Mouse (Mus musculus) kidney, postnatal 10 days (tissue): ENCODE data around the gene Stat6.
A peak's percentile ranks its signal among the peaks of the same experiment; 100 is the strongest.

Experiments
- DNase-seq: peaks from one replicate; pipeline ENCODE4 v3.0.0; 2021; ENCODE audit warnings: mixed read lengths

Gene Stat6

GRCm38 (mm10) chr10:127615591-127615990, 27.2 kb upstream of the Stat6 start:
- DNase-seq, result no peak

DNA sequence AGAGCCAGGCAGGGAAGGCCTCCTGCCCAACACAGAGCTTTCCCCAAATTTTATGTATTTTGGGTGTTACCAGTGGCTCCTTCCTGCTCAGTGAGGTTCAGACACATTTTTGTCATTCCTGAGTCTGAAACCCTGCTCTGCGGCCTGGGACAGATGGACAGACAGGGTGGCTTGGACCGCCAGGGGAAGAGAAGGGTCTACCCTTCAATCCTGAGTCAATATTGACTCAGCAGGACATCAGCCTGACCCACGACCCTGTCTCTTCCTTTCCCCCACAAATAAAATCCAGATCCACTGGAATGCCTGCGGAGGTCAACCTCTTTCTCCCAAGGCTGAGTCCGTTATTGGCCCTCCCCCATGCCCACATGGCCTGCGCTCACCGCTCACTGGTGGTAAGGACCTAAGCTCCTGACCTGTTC, 26.5 kb upstream of the Stat6 start:
- DNase-seq, result no peak

DNA sequence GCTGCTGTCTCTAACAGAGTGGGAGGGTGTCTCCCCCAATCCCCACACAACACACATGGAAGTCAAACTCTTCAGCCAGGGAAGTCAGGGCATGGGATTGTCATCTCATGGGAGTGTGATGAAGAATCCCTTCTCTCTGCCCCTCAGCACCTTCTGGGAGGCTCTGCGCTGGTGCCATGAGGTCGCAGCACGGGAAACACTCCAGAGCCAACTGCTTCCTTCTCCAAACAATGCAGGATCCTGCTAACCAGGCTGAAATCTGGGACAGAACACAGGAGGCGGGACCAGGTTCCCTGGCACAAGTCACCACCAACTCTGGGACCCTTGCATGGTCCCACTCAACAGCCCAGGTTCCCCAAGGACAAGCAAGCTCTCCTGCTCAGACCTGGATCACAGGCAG, 25.5 kb upstream of the Stat6 start:
- no peak for DNase-seq

GRCm38 (mm10) chr10:127618173-127618572, 24.6 kb upstream of the Stat6 start:
- DNase-seq, result no peak

- DNase-seq, result no peak
These were observed 23.6 kb upstream of the Stat6 start for GRCm38 (mm10) chr10:127619119-127619721.

DNA sequence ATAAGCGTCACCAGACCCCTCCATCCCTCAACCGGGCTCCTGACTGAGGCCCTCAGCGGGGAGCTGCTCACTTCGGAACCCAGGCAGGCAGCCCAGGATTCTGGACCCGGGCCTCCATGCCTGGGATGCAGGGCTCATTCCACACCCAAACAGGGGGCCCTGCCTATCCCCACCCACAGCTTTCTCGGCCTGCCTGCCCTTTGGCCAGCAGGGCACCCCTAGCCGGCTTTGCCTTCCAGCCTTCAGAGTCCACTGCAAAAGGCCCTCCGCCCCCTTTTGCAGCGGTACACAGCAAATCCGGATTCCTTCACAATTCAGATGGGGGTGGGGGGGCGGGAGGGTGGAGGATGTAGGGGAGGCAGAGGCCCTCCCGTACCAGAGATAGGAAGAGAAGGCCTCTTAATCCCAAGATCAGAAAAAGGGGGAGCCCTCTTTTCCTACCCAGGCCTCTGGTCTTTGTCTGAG, 22.8 kb upstream of the Stat6 start:
- DNase-seq, result peak; percentile 65

GRCm38 (mm10) chr10:127620406-127621190, 22.2 kb upstream of the Stat6 start, which contains the start of gene Lrp1:
Lrp1 (minus strand) TSS chr10:127621148.
- DNase-seq, result peak; percentile 70

- DNase-seq, result peak; percentile 93
These were observed 21.4 kb upstream of the Stat6 start for GRCm38 (mm10) chr10:127621191-127622056.

GRCm38 (mm10) chr10:127622057-127622392, 20.8 kb upstream of the Stat6 start:
- DNase-seq, result peak; percentile 86

DNA sequence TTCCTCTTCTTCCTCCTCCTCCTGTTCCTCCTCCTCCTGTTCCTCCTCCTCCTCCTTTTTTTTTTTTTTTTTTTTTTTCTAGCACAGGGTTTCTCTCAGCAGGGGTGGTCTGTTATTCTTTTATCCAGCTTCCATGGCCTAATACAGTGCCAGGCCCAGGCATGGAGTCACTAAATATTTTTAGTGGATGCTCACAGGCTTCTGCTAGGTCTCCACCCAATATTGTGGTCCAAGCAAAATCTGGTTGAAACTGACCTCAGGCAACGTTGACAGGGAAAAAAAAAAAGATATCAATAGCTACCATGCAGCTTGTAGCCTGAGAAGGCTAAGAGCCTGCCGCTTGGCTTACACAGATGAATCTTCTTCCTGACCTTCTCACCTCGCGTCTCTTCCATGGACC, 20.1 kb upstream of the Stat6 start:
- DNase-seq, result no peak

- DNase-seq, result no peak
These were observed 19.2 kb upstream of the Stat6 start for GRCm38 (mm10) chr10:127623439-127624216.

DNA sequence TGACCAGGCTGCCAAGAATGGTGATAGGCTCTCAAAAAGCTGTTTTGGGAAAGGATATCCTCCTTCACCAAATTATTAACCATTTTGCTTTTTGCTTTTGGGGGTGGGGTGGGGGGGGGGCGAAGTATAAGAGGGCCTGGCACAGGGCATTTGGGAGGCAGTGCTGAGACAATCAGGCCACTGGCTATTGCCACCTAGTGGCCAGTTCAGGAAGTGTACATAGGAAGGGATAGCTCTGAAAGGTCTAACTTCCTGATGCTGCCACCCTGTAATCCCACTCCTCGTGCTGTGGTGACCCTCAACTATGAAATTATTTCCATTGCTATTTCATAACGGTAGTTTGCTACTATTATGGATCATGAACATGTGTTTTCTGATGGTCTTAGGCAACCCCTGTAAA, 16.4 kb upstream of the Stat6 start:
- no peak for DNase-seq

- peak; percentile 41 for DNase-seq
These were observed 11.2 kb upstream of the Stat6 start for GRCm38 (mm10) chr10:127631261-127632214.

DNA sequence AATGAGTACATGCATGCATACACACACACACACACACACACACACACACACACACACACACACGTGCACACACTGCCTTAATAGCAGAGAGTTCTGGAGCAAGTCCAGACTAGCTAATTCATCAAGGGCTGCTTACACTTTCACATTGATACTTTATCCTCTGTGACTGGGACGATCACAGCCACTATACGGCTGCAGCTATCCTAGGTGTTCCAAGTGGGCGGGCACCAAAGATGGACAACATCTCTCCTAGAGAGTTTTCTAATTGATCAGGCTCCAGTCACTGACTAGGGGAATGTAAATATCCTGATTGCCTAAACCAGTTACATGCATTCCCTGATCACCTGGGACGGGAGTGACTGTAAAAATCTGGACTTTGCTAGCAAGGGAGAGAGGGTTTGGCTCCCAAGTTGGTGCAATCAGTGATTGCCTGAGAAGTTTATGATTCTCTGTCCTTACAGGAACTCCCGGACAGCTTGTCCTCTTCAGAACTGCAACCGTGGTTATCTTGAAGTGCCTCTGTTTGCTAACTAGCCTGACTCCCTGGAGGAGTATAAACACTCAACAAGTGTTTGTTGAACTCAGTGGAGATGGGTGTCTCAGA, 10.0 kb upstream of the Stat6 start:
- no peak for DNase-seq

DNA sequence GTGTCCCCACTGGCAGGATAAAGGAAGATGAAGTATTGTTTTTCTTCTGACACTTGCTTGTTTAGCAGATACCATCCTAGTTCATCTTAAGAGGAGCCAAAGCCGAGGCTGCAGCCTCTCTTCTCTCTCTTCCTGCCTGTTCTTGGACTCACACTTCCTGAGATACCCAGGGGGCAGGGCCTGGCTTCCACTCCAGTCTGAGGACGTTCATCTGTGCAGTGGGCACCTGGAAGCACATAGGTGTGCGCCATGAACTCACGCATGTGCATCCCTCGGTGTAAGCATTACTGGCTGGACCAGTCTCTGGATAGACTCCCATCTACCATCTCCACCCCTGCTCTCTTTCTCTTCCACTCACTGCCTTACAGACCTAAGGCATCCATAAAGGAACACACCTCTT, 2.4 kb upstream of the Stat6 start:
- no peak for DNase-seq

GRCm38 (mm10) chr10:127641861-127642771, 670 bp upstream of the Stat6 start:
- peak; percentile 97 for DNase-seq

- DNase-seq, result peak; percentile 90
These were observed 910 bp downstream of the Stat6 start for GRCm38 (mm10) chr10:127643553-127644238.

- DNase-seq, result no peak
These were observed 3.0 kb downstream of the Stat6 start for GRCm38 (mm10) chr10:127645791-127646190.
